Mouse (Mus musculus): Measurements from ENCODE around the gene Tmed2.

- peak; percentile 56 for TF ChIP-seq CTCF (IDR thresholded peaks at IDR 0.05; ENCODE audit: low read depth)
- no peak for TF ChIP-seq EP300 (IDR thresholded peaks at IDR 0.05; ENCODE audit: low read depth)
These were observed 14.7 kb downstream of the Tmed2 start for GRCm38 (mm10) chr5:124555145-124555544.
